Mouse (Mus musculus): ENCODE results near the gene St7l. TPM values are rescaled to one million over a fixed set of nuclear protein-coding genes. Genes with fewer than 3 reads are reported as not detected.

St7l gene
- polyA plus RNA-seq, 1 experiment from 2014 or later: 23.2 TPM

GRCm38 (mm10) chr3:104905389-104905788 is 41.6 kb downstream of the St7l start:
- WGBS: 77% methylated on average over 4 of the region's 4 CpGs
- Histone ChIP-seq H3K27me3 (replicated peaks) (no peaks in the 10 kb centered on the region), H3K27ac (replicated peaks) (no peak overlapping the region), H3K4me1 (peaks cover 14% of the 10 kb centered on the region), H3K4me2 (no peak overlapping the region), H3K9me3 (no peaks in the 10 kb centered on the region), H3K9ac (no peak overlapping the region), H3K4me3 (no peak overlapping the region), H3K36me3 (peaks cover 57% of the 10 kb centered on the region)
- ATAC-seq (ENCODE audit: extremely low read depth, insufficient number of reproducible peaks, low FRiP score, low TSS enrichment): no peak

DNA sequence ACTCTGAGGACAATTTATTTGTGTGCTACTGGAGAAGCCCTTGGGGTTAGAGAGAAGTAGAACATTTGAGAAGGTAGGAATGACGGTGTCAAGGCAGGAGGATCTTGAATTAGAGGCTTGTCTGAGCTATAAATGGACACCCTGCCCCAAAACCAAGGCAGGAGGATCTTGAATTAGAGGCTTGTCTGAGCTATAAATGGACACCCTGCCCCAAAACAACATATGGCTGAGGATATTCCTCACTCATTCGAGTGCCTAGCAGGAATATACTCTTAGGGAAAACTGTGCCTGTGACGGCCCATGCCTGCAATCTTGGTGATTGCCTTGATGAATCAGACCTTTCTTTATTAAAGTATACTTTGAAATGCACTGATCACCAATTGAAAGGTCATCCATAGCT is 42.2 kb downstream of the St7l start:
- H3K4me2 ChIP-seq: no peak overlapping the region
- H3K27me3 ChIP-seq (replicated peaks): no peaks in the 10 kb centered on the region
- H3K4me1 ChIP-seq: peaks cover 14% of the 10 kb centered on the region
- H3K36me3 ChIP-seq: peaks cover 59% of the 10 kb centered on the region
- H3K27ac ChIP-seq (replicated peaks): no peak overlapping the region
- no peak for ATAC-seq (ENCODE audit: extremely low read depth, insufficient number of reproducible peaks, low FRiP score, low TSS enrichment)
- H3K4me3 ChIP-seq: no peak overlapping the region
- no peak overlapping the region for H3K9ac ChIP-seq
- no peaks in the 10 kb centered on the region for H3K9me3 ChIP-seq
- 61% methylated on average over 3 of the region's 3 CpGs for WGBS

GRCm38 (mm10) chr3:104909195-104909594 is 45.4 kb downstream of the St7l start:
- no peaks in the 10 kb centered on the region for H3K27me3 ChIP-seq (replicated peaks)
- WGBS: 90% methylated on average over 6 of the region's 6 CpGs
- no peak overlapping the region for H3K27ac ChIP-seq (replicated peaks)
- no peak overlapping the region for H3K4me2 ChIP-seq
- peaks cover 56% of the 10 kb centered on the region for H3K36me3 ChIP-seq
- H3K4me3 ChIP-seq: no peak overlapping the region
- ATAC-seq (ENCODE audit: extremely low read depth, insufficient number of reproducible peaks, low FRiP score, low TSS enrichment): no peak
- no peaks in the 10 kb centered on the region for H3K9me3 ChIP-seq
- H3K4me1 ChIP-seq: peaks cover 14% of the 10 kb centered on the region
- H3K9ac ChIP-seq: no peak overlapping the region

GRCm38 (mm10) chr3:104914986-104915385 is 51.2 kb downstream of the St7l start:
- WGBS: 58% methylated on average over 3 of the region's 3 CpGs
- H3K4me3 ChIP-seq: no peak overlapping the region
- no peak overlapping the region for H3K27ac ChIP-seq (replicated peaks)
- no peaks in the 10 kb centered on the region for H3K4me1 ChIP-seq
- no peak for ATAC-seq (ENCODE audit: extremely low read depth, insufficient number of reproducible peaks, low FRiP score, low TSS enrichment)
- no peak overlapping the region for H3K4me2 ChIP-seq
- peaks cover 49% of the 10 kb centered on the region for H3K36me3 ChIP-seq
- no peaks in the 10 kb centered on the region for H3K9me3 ChIP-seq
- no peak overlapping the region for H3K9ac ChIP-seq
- H3K27me3 ChIP-seq (replicated peaks): no peaks in the 10 kb centered on the region

DNA sequence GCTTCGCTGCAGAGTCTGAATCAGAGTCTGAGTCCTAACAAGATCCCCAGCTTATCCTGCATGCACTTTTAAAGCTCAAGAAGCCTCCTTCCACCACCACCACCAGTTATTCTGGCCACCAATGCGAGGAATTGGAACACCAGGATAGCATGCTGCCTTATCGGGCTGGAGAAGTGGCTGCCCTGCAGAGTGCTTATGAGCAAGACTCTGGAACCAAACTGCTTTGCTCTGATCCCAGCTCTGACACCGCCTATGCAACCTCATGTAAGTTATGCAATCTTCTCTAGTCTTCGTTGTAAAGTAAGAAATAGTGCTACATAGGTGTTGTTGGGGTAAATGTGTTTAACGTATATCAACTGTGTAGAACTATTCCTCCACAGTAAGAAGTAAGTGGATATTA is 65.6 kb downstream of the St7l start:
- no peaks in the 10 kb centered on the region for H3K27me3 ChIP-seq (replicated peaks)
- H3K36me3 ChIP-seq: peaks cover 46% of the 10 kb centered on the region
- H3K9me3 ChIP-seq: no peaks in the 10 kb centered on the region
- WGBS: 79% methylated on average over 6 of the region's 6 CpGs
- no peak for ATAC-seq (ENCODE audit: extremely low read depth, insufficient number of reproducible peaks, low FRiP score, low TSS enrichment)
- H3K4me3 ChIP-seq: no peak overlapping the region
- H3K27ac ChIP-seq (replicated peaks): no peak overlapping the region
- H3K9ac ChIP-seq: no peak overlapping the region
- no peak overlapping the region for H3K4me2 ChIP-seq
- no peaks in the 10 kb centered on the region for H3K4me1 ChIP-seq

GRCm38 (mm10) chr3:104937728-104938305 is 74.0 kb downstream of the St7l start:
- no peak for ATAC-seq (ENCODE audit: extremely low read depth, insufficient number of reproducible peaks, low FRiP score, low TSS enrichment)
- no peak overlapping the region for H3K4me2 ChIP-seq
- 67% methylated on average over 2 of the region's 2 CpGs for WGBS

DNA sequence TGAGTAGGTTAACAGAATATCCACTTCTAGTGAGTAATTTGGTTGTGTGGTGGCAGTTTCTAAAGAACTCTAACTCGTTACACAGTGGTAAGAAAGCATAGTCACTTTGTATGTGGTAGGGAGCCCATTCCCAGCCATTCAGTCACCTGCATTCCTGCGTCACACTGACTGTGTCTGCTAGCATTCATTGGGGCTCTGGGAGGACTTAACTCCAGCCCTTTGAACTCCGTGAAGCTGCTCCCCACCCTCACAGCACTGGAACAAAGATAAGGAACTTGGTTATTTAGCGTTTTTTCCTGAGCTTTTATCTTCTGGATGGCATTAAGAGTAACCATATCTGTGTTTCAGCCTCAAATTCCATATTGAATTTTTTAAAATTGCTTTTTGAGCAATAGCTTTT is 74.5 kb downstream of the St7l start:
- no peak overlapping the region for H3K4me3 ChIP-seq
- no peak for ATAC-seq (ENCODE audit: extremely low read depth, insufficient number of reproducible peaks, low FRiP score, low TSS enrichment)
- no peak overlapping the region for H3K4me2 ChIP-seq
- peaks cover 50% of the 10 kb centered on the region for H3K36me3 ChIP-seq
- no peaks in the 10 kb centered on the region for H3K27me3 ChIP-seq (replicated peaks)
- 34% methylated on average over 4 of the region's 4 CpGs for WGBS
- H3K9me3 ChIP-seq: no peaks in the 10 kb centered on the region
- 0 out of 2 replicates have a peak overlapping the region, but pooled peaks have one; percentile 6 for H3K27ac ChIP-seq (replicated peaks)
- peaks cover 40% of the 10 kb centered on the region for H3K4me1 ChIP-seq
- no peak overlapping the region for H3K9ac ChIP-seq

More at GRCm38 (mm10) chr3:104937728-104938305, 74.0 kb downstream of the St7l start:
- Histone ChIP-seq H3K4me1 (peaks cover 35% of the 10 kb centered on the region), H3K9me3 (no peaks in the 10 kb centered on the region), H3K36me3 (peaks cover 50% of the 10 kb centered on the region), H3K4me3 (no peak overlapping the region), H3K9ac (no peak overlapping the region), H3K27me3 (replicated peaks) (no peaks in the 10 kb centered on the region), H3K27ac (replicated peaks) (0 out of 2 replicates have a peak overlapping the region, but pooled peaks have one; percentile 6)

- H3K9me3 ChIP-seq: no peaks in the 10 kb centered on the region
- H3K36me3 ChIP-seq: peaks cover 37% of the 10 kb centered on the region
- WGBS: 41% methylated on average over 6 of the region's 6 CpGs
- ATAC-seq (ENCODE audit: extremely low read depth, insufficient number of reproducible peaks, low FRiP score, low TSS enrichment): no peak
- peaks cover 61% of the 10 kb centered on the region for H3K4me1 ChIP-seq
- H3K4me2 ChIP-seq: no peak overlapping the region
- H3K27ac ChIP-seq (replicated peaks): no peak overlapping the region
- no peak overlapping the region for H3K4me3 ChIP-seq
- no peak overlapping the region for H3K9ac ChIP-seq
- H3K27me3 ChIP-seq (replicated peaks): no peaks in the 10 kb centered on the region
These were observed 76.9 kb downstream of the St7l start for GRCm38 (mm10) chr3:104940691-104941090.

DNA sequence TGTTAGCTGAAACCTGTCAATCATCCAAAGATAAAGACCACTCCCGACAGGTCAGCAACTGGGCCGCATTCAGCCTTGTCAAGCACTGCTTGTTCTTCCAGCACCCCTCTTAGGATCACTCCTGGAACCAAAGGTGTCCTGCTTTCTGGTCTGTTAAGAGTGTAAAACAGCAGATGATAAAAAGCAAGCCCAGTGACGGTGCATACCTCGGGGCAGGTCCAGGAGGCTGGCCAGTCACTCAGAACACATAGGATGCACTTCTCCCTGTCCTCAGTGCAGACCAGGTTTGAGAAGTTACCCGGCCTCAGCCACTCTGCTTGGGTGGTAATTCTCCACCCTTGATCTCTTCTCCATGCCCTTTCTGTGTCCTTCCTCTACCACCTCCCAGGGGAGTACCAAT is 78.9 kb downstream of the St7l start:
- no peaks in the 10 kb centered on the region for H3K27me3 ChIP-seq (replicated peaks)
- peak overlapping the region; percentile 51 for H3K27ac ChIP-seq (replicated peaks)
- H3K4me2 ChIP-seq: peak overlapping the region; percentile 1; the same call in 1 of the 2 replicates
- no peak overlapping the region for H3K4me3 ChIP-seq
- no peak for ATAC-seq (ENCODE audit: extremely low read depth, insufficient number of reproducible peaks, low FRiP score, low TSS enrichment)
- peaks cover 59% of the 10 kb centered on the region for H3K4me1 ChIP-seq
- H3K36me3 ChIP-seq: peaks cover 41% of the 10 kb centered on the region
- no peaks in the 10 kb centered on the region for H3K9me3 ChIP-seq
- 23% methylated on average over 5 of the region's 5 CpGs for WGBS
- peak overlapping the region; percentile 57; the same call in 1 of the 2 replicates for H3K9ac ChIP-seq

DNA sequence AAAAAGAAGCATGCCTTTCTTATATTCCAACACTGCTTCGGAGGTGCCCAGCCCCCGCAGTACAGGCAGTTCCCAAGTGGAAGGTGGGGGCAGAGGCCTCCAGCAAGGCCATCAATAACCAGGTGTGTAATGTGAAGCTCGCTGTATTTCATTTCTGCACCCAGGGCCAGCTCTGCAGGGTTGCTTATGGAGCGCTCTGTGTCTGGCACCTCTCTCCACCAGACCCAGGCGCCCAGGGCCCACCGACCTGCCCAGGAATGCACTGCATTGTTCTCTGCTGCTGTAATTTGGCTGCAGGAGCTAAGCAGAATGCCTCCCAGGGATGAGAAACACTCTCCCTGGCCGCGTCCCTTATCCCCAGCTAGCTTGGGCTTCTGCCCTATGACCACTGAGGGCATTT is 79.5 kb downstream of the St7l start:
- Histone ChIP-seq H3K4me1 (peaks cover 53% of the 10 kb centered on the region), H3K9ac (no peak overlapping the region), H3K27me3 (replicated peaks) (no peaks in the 10 kb centered on the region), H3K4me3 (no peak overlapping the region), H3K27ac (replicated peaks) (peak overlapping the region; percentile 51), H3K36me3 (peaks cover 46% of the 10 kb centered on the region), H3K9me3 (no peaks in the 10 kb centered on the region), H3K4me2 (peak overlapping the region; percentile 1; the same call in 1 of the 2 replicates)
- 34% methylated on average over 8 of the region's 8 CpGs for WGBS
- ATAC-seq (ENCODE audit: extremely low read depth, insufficient number of reproducible peaks, low FRiP score, low TSS enrichment): no peak

- H3K4me1 ChIP-seq: peaks cover 42% of the 10 kb centered on the region
- H3K27ac ChIP-seq (replicated peaks): no peak overlapping the region; the same call in 1 of the 2 replicates
- H3K36me3 ChIP-seq: peaks cover 43% of the 10 kb centered on the region
- H3K4me2 ChIP-seq: no peak overlapping the region
- no peak for ATAC-seq (ENCODE audit: extremely low read depth, insufficient number of reproducible peaks, low FRiP score, low TSS enrichment)
- WGBS: 54% methylated on average over 9 of the region's 9 CpGs
- H3K27me3 ChIP-seq (replicated peaks): no peaks in the 10 kb centered on the region
- H3K9ac ChIP-seq: peak overlapping the region; percentile 33; the same call in 1 of the 2 replicates
- H3K9me3 ChIP-seq: no peaks in the 10 kb centered on the region
- H3K4me3 ChIP-seq: no peak overlapping the region
These were observed 81.1 kb downstream of the St7l start for GRCm38 (mm10) chr3:104944894-104945293.

DNA sequence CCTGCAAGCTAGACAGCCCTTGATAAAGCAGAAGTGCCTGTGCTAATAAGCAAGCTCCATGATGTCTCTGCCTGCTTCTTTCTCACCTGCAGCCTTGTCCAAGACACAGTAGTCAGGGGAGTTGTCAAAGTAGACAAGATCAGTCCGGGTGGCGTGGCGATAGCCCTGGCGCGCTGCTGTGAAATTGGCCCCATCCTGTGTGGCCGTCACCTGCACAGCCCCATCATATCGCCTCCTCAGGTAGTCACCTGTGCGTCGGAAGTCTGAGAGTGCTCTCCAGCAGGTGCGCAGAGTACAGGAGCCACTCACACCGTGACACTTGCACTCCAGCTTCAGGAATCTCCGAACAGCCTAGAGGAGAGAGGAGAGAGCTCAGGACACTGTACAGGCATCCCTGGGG is 87.1 kb downstream of the St7l start:
- 90% methylated on average over 12 of the region's 12 CpGs for WGBS
- ATAC-seq (ENCODE audit: extremely low read depth, insufficient number of reproducible peaks, low FRiP score, low TSS enrichment): no peak
- Histone ChIP-seq H3K27me3 (replicated peaks) (no peaks in the 10 kb centered on the region), H3K36me3 (peaks cover 69% of the 10 kb centered on the region), H3K4me2 (no peak overlapping the region), H3K4me1 (peaks cover 8% of the 10 kb centered on the region; the same call in 1 of the 2 replicates), H3K27ac (replicated peaks) (no peak overlapping the region), H3K9me3 (no peaks in the 10 kb centered on the region), H3K9ac (no peak overlapping the region), H3K4me3 (no peak overlapping the region)
